Mouse (Mus musculus) small intestine, adult 2 months (tissue): ENCODE measurements at regions not wholly inside any gene's neighbourhood (a gene's known extent, or its start where the extent isn't known, plus 50 kb on each side); places are given as distances from the start of the nearest gene placed in this dataset.

Source experiments
- CTCF ChIP-seq: fragments of 200-500 bp; IDR thresholded peaks from 2 replicates; pipeline ENCODE4 v1.5.1; 2012; ENCODE audit warnings: low read depth, mild to moderate bottlenecking, control low read depth, inconsistent platforms, low read length, moderate library complexity, mixed read lengths; ENCODE audit not compliant: insufficient replicate concordance, insufficient read length; ENCODE audit errors: extremely low read depth
- POLR2A ChIP-seq: fragments of 200-500 bp; IDR thresholded peaks from 2 replicates; pipeline ENCODE4 v1.6.1; 2012; ENCODE audit warnings: low read depth, mild to moderate bottlenecking, control low read depth, inconsistent platforms, low read length, moderate library complexity

DNA sequence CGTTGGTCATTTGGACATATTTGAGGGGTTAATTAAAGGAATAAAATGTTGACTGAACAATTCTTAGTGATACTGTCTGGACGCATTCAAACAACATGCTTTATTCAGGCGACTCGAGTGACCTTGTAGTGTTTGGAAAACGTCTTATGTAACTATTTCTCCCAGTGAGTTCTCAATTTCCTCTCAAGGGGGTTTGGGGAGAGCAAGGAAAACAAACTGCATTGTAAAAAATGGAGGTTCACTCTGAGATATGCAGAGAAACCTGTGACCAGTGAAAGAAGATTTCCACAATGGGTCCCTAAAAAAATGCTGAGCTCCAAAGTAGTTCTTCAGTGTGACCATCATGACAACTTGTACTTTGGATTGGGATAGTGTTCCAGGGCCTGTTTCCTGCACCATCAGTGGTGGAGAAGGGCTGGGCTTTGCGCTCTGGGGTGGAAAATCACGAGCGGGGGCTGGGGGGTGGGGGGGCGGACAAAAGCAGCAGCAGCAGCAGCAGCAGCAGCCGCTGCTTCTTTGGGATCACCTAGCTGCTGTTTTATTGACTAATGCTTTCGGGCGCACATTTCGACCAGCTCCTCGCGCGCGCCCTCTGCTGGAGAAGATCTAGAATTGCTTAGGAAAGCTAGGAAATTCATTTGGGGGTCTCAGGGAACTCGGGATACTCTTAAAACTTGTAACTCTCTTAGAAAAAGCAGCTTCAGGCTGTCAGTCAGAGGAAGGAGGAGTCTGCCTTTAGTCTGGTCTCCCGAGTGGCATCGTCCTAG is 100.6 kb upstream of the Ralgapa2 start:
- peak; percentile 93 for TF ChIP-seq CTCF
- TF ChIP-seq POLR2A, result no peak
